Mouse (Mus musculus) megakaryocyte, embryonic 14.5 days (primary cell): ENCODE measurements at regions not wholly inside any gene's neighbourhood (a gene's known extent, or its start where the extent isn't known, plus 50 kb on each side); places are given as distances from the start of the nearest gene placed in this dataset.

Experiments
- FLI1 ChIP-seq: IDR thresholded peaks from 2 replicates; pipeline ENCODE4 v1.6.1; 2012; ENCODE audit warnings: low read length, inconsistent platforms, mixed read lengths
- GATA1 ChIP-seq: IDR thresholded peaks from 3 replicates; pipeline ENCODE4 v1.6.1; 2012; ENCODE audit warnings: mixed read lengths, low read length, inconsistent platforms, borderline replicate concordance

DNA sequence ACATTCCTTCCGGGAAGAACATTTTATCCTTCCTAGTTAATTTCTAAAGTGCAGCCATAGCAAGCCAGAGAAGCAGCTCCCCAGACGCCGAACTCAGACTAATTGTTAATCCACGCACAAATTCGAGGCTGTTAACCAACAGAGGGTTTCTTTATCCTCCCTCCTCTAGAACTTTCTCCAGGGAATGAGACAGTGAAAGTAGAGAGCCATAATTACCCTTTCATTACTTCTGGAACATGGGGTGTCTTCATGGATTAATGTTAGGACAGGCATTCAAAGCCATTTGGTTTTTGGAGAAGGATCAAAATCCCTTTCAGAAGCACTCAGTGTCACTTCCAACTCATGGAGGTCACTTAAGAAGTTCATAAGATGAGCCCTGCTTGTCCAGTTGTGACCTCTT, 1178.6 kb downstream of the 4930447A16Rik start:
- TF ChIP-seq GATA1 (no peak), FLI1 (no peak)
